Mouse (Mus musculus) forebrain, embryonic 16.5 days (tissue): ENCODE results near the gene Rap1gds1. TPM values are rescaled to one million over a fixed set of nuclear protein-coding genes. Genes with fewer than 3 reads are reported as not detected.

ENCODE experiments used
- ATAC-seq: fragments of 200-750 bp; cut with Nextera tagmentation; 2 replicates; pipeline ENCODE4 v1.8.0; 2017; ENCODE audit warnings: mild to moderate bottlenecking, moderate library complexity
- H3K27ac ChIP-seq: fragments of 300-500 bp; sonication (generic); 2 replicates; pipeline ENCODE4 v1.5.1; 2014; ENCODE audit warnings: low read length, control low read depth
- H3K27me3 ChIP-seq: fragments of 300-500 bp; sonication (generic); replicated peaks from 2 replicates; pipeline ENCODE4 v1.6.1; 2014; ENCODE audit warnings: low read length; ENCODE audit not compliant: control insufficient read depth, insufficient read depth
- H3K36me3 ChIP-seq: fragments of 300-500 bp; sonication (generic); 2 replicates; pipeline ENCODE4 v1.6.1; 2014; ENCODE audit not compliant: control insufficient read depth, insufficient read depth
- H3K4me1 ChIP-seq: fragments of 300-500 bp; sonication (generic); replicated peaks from 2 replicates; pipeline ENCODE4 v1.6.1; 2014; ENCODE audit warnings: low read length; ENCODE audit not compliant: control insufficient read depth, insufficient read depth
- H3K4me2 ChIP-seq: fragments of 300-500 bp; sonication (generic); 2 replicates; pipeline ENCODE4 v1.6.1; 2014; ENCODE audit warnings: mild to moderate bottlenecking, low read length, control low read depth
- H3K4me3 ChIP-seq: fragments of 300-500 bp; sonication (generic); replicated peaks from 2 replicates; pipeline ENCODE4 v1.5.1; 2014; ENCODE audit warnings: mild to moderate bottlenecking, low read length, control low read depth
- H3K9ac ChIP-seq: fragments of 300-500 bp; sonication (generic); replicated peaks from 2 replicates; pipeline ENCODE4 v1.6.1; 2014; ENCODE audit warnings: low read depth, low read length, control low read depth
- H3K9me3 ChIP-seq: fragments of 300-500 bp; sonication (generic); 2 replicates; pipeline ENCODE4 v1.6.1; 2016; ENCODE audit warnings: low read length; ENCODE audit not compliant: control insufficient read depth
- WGBS: fragments of 180-500 bp; shearing (Covaris S2); extraction: QIAGEN DNeasy Blood & Tissue Kit; methylation state at CpG from one replicate; pipeline ENCODE4 v1.1.7; 2014; 5-methylcytosine and 5-hydroxymethylcytosine counted together
- polyA plus RNA-seq: library from polyadenylated mRNA; unstranded; fragments of >200 nt; fragmentation: Nextera tagmentation; extraction: Ambion mirVana; gene quantifications from 2 replicates; pipeline ENCODE4 v1.2.1, GENCODE M21; 2015

The Rap1gds1 gene
- polyA plus RNA-seq, 1 experiment from 2014 or later, result 71.0 TPM

DNA sequence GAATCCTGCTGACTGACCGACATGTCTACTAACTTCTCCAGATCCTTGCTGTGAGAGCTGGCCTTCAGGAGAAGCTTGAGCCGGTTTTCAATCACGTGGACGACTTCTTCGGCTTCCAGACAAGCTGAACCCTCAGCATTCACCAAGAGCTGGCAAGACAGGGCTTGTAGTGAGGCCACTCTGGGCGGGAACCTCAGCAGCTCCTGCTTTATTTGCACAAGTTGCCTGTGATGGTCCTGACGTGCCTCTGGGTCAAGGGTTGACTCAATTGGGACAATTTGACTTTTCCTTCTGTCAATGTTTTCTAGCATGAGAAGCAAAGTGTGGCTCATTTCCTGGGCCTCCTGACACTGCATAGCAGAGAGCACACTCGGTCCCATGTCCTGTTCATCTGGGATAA, 138.2 kb downstream of the Rap1gds1 start:
- no peak for ATAC-seq
- H3K4me1 ChIP-seq, result no peaks in the 10 kb centered on the region
- H3K4me2 ChIP-seq, result no peak overlapping the region
- WGBS, result 92% methylated on average over 8 of the region's 8 CpGs
- H3K4me3 ChIP-seq, result no peak overlapping the region
- no peaks in the 10 kb centered on the region for H3K9me3 ChIP-seq
- H3K27me3 ChIP-seq, result no peaks in the 10 kb centered on the region
- H3K36me3 ChIP-seq, result peaks cover 10% of the 10 kb centered on the region; the same call in 1 of the 2 replicates
- H3K9ac ChIP-seq, result no peak overlapping the region
- no peak overlapping the region for H3K27ac ChIP-seq

DNA sequence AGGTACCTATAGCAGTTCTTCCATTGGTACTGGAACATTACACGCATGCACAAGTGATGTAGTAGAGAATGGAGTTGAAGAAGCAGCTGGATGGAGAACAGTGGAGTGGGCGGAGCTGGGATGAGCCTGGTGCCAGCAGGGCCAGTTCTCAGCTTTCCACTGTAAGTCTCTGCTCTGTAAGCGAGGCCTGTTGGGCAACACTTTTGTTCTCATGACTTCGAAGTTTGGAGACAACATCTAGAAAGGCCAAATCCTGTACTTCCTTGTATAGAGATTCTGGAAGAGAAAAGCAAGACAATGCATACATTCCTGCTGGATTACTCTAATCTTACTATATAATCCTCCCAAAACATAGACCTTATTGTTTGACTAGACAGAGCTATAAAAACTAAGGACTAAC, 147.6 kb downstream of the Rap1gds1 start:
- Histone ChIP-seq H3K4me3 (no peak overlapping the region), H3K27me3 (no peaks in the 10 kb centered on the region), H3K4me1 (no peaks in the 10 kb centered on the region), H3K9me3 (no peaks in the 10 kb centered on the region), H3K27ac (no peak overlapping the region), H3K9ac (no peak overlapping the region), H3K36me3 (peaks cover 5% of the 10 kb centered on the region; the same call in 1 of the 2 replicates), H3K4me2 (no peak overlapping the region)
- ATAC-seq, result no peak
- WGBS, result 93% methylated on average over 4 of the region's 4 CpGs

DNA sequence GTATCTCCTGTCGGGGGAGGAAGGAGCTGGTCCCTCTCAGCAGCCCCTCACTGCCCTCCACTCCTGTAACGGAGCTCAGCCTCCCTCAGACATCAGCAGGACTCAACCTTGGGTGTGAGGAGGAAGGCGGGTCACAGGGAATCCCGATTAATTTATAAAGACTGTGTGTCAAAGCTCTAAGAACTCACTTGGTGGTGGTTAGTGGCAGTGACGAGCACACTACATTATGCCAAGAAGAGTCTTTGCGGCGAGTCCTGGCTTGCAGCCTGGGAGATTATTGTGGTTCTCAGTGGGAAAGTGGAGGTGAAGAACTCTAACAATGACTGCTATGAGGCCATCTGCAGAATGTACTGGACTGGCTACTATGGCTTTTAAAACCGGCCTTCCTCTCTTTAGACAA, 148.8 kb downstream of the Rap1gds1 start:
- H3K4me2 ChIP-seq, result no peak overlapping the region
- no peak overlapping the region for H3K9ac ChIP-seq
- peaks cover 5% of the 10 kb centered on the region; the same call in 1 of the 2 replicates for H3K36me3 ChIP-seq
- H3K9me3 ChIP-seq, result no peaks in the 10 kb centered on the region
- H3K4me3 ChIP-seq, result no peak overlapping the region
- H3K4me1 ChIP-seq, result no peaks in the 10 kb centered on the region
- no peaks in the 10 kb centered on the region for H3K27me3 ChIP-seq
- no peak overlapping the region for H3K27ac ChIP-seq
- ATAC-seq, result no peak
- WGBS, result 67% methylated on average over 8 of the region's 8 CpGs

DNA sequence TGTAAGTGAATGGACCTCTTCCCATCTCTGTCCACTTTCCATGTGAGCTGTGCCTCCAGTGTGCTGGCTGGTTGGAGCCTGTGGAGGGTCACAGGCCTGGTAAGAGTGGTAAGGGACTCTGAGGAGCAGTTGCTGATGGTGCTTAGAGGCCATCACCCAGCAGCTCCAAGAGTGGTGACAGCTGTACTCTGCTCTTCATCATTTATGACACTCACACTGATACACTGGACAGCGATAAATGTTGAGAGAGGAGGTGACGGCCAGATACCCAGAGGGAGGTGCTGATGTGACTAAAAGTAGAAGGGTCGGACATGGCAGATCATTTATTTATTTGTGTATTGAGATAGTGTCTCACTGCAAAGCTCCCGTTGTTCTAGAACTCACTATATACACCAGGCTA, 156.8 kb downstream of the Rap1gds1 start:
- Histone ChIP-seq H3K4me1 (no peaks in the 10 kb centered on the region), H3K27me3 (no peaks in the 10 kb centered on the region), H3K36me3 (no peaks in the 10 kb centered on the region), H3K9me3 (no peaks in the 10 kb centered on the region), H3K27ac (no peak overlapping the region), H3K4me3 (no peak overlapping the region), H3K9ac (no peak overlapping the region), H3K4me2 (no peak overlapping the region)
- no peak for ATAC-seq
- WGBS, result 92% methylated on average over 4 of the region's 4 CpGs

DNA sequence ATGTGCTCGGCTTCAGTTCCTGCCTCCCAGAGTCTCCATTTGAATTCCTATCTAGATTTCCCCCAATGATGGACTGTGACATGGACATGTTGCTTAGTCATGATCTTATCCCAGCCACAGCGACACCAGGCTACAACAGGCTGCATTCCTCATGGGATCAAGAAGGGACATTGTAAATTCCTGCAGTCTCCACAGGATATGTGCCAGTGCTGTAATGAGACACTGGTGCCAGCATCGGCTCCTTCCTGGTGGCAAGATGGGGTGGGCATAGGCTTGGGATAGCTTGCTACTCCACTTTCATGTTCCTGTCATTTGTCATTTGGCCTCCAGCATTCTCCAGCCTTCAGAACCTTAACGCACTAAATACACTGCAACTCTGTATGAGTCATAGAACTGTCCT, 158.0 kb downstream of the Rap1gds1 start:
- no peak overlapping the region for H3K4me3 ChIP-seq
- no peaks in the 10 kb centered on the region for H3K4me1 ChIP-seq
- no peak overlapping the region for H3K27ac ChIP-seq
- no peaks in the 10 kb centered on the region for H3K36me3 ChIP-seq
- ATAC-seq, result no peak
- H3K9ac ChIP-seq, result no peak overlapping the region
- 81% methylated on average over 4 of the region's 4 CpGs for WGBS
- no peaks in the 10 kb centered on the region for H3K9me3 ChIP-seq
- no peaks in the 10 kb centered on the region for H3K27me3 ChIP-seq
- no peak overlapping the region for H3K4me2 ChIP-seq

DNA sequence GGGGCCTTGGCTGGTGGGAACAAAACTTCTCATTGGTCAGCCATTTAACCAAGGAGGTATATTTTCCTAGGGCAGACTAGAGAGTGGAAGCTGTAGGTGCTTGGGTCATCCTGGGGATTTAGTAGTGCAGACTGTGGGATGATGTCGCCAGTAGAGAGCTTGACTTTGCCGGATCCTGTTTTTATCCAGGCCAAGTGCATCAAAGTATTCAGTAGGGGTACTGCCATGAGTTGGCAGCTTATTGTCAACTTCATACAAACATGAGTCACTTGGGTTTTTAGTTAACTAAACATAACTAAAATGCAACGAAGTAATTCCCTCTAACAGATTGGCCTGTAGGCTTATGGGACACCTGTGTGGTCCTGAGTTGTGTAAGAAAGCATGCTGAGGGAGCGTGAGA, 158.4 kb downstream of the Rap1gds1 start:
- WGBS, result 90% methylated on average over 4 of the region's 4 CpGs
- H3K4me3 ChIP-seq, result no peak overlapping the region

DNA sequence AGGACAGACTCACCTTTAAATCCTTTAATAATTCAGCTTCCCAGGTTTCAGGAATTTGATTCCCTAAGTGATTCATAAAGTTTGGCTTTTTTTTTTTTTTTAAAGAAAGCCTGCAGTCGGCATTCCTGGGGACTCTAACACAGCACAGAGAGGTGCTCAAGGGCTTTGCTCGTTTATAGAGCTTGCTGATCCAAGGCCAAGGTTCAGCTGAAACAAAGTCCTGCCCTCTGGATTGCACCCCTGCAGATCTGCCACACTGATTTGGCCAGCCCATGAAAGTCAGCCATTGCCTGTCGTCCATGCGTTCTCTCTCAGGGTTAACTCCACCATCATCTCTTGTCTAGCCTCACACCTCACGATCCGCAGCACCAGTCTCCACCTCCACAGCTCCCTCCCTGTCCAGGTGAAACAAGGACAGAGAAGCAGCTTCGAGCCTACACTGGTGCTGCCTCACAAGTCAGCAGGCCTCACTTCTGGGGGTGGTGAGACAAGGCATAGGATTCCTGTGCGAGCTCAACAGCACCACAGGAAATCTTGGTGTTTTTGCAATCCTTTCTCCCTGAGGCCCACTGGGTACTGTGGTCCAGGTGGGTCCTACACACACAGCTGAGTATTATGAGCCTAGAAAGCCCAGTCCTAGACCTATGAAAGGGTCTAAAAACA, 160.2 kb downstream of the Rap1gds1 start:
- H3K4me1 ChIP-seq, result no peaks in the 10 kb centered on the region
- ATAC-seq, result no peak
- no peak overlapping the region for H3K27ac ChIP-seq
- no peaks in the 10 kb centered on the region for H3K9me3 ChIP-seq
- WGBS, result 63% methylated on average over 8 of the region's 8 CpGs
- H3K27me3 ChIP-seq, result no peaks in the 10 kb centered on the region
- no peak overlapping the region for H3K9ac ChIP-seq
- H3K4me3 ChIP-seq, result no peak overlapping the region
- no peak overlapping the region for H3K4me2 ChIP-seq
- no peaks in the 10 kb centered on the region for H3K36me3 ChIP-seq

More for the DNA sequence above, 158.4 kb downstream of the Rap1gds1 start:
- H3K4me1 ChIP-seq, result no peaks in the 10 kb centered on the region
- H3K9ac ChIP-seq, result no peak overlapping the region
- H3K27me3 ChIP-seq, result no peaks in the 10 kb centered on the region
- H3K9me3 ChIP-seq, result no peaks in the 10 kb centered on the region
- no peak overlapping the region for H3K27ac ChIP-seq
- ATAC-seq, result no peak
- no peaks in the 10 kb centered on the region for H3K36me3 ChIP-seq
- no peak overlapping the region for H3K4me2 ChIP-seq

DNA sequence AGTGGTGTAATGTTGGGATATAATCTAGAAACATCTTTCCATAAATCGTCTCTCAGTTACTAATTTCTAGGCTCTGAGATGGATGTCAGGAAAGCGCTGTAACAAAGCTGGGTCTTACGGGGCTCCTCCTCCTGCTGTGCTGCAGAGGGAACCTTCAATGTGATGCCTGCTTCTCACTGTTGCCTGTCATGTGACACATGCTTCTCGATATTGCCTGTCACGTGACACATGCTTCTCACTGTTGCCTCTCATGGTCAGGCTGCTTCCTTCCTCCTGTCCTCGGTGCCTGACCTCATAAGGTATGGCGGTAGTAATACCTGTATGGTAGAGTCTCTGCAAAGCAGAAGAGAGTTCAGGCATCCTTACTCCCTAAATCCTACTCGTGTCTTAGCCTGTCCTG, 162.5 kb downstream of the Rap1gds1 start:
- Histone ChIP-seq H3K36me3 (no peaks in the 10 kb centered on the region), H3K4me2 (no peak overlapping the region), H3K4me3 (no peak overlapping the region), H3K27ac (no peak overlapping the region), H3K4me1 (no peaks in the 10 kb centered on the region), H3K9ac (no peak overlapping the region), H3K9me3 (no peaks in the 10 kb centered on the region), H3K27me3 (no peaks in the 10 kb centered on the region)
- WGBS, result 90% methylated on average over 8 of the region's 8 CpGs
- ATAC-seq, result no peak

DNA sequence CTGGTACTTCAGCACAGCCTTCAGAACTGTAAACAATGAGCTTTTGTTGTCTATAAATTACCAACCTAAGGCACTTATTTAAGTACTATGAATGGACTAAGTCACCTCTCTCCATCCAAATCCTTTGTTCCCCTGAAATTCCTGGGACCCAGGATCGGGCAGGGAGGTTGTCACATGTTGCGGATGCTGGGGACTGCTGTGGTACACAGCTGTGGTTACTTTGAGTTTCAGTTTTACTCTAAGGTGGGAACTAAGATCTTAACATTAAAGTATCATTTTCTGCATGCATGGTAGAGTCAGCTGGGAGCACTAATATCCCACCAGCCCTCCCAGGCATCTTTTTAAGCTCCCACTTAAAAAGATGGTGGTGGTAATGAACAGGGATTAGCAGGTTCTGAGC, 165.7 kb downstream of the Rap1gds1 start:
- H3K4me2 ChIP-seq, result no peak overlapping the region
- no peak overlapping the region for H3K4me3 ChIP-seq
- peaks cover 6% of the 10 kb centered on the region; the same call in 1 of the 2 replicates for H3K4me1 ChIP-seq
- no peaks in the 10 kb centered on the region for H3K27me3 ChIP-seq
- no peak for ATAC-seq
- no peaks in the 10 kb centered on the region for H3K36me3 ChIP-seq
- H3K9ac ChIP-seq, result no peak overlapping the region
- H3K9me3 ChIP-seq, result no peaks in the 10 kb centered on the region
- WGBS, result 68% methylated on average over 2 of the region's 2 CpGs
- H3K27ac ChIP-seq, result no peak overlapping the region
